Mouse (Mus musculus): Measurements from ENCODE around the gene B3gnt7.

DNA sequence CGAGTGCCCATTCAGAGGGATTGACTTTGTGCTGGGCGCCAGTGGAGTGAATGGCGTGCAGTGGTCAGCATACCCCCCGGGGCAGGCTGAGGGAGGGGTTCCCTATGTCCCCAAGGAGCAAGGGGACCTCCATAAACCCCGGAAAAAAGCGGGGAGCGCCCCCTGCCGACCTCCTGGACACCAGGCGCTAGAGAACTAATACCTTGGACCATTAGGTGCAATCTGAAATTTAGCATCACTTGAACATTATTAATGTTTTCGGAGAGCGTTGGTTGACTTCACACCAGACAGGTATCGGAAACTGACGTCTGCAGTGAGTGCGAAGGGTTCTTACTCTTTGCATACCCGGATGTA is 11.1 kb downstream of the B3gnt7 start:
- TF ChIP-seq CTCF (IDR thresholded peaks at IDR 0.05) (peak; percentile 58), EP300 (IDR thresholded peaks at IDR 0.05) (no peak)
